Mouse (Mus musculus): ENCODE measurements around the gene Trim65. TPM values are rescaled to one million over a fixed set of nuclear protein-coding genes. Genes with fewer than 3 reads are reported as not detected.

Gene Trim65
- polyA plus RNA-seq, 1 experiment from 2014 or later = 3.9 TPM

DNA sequence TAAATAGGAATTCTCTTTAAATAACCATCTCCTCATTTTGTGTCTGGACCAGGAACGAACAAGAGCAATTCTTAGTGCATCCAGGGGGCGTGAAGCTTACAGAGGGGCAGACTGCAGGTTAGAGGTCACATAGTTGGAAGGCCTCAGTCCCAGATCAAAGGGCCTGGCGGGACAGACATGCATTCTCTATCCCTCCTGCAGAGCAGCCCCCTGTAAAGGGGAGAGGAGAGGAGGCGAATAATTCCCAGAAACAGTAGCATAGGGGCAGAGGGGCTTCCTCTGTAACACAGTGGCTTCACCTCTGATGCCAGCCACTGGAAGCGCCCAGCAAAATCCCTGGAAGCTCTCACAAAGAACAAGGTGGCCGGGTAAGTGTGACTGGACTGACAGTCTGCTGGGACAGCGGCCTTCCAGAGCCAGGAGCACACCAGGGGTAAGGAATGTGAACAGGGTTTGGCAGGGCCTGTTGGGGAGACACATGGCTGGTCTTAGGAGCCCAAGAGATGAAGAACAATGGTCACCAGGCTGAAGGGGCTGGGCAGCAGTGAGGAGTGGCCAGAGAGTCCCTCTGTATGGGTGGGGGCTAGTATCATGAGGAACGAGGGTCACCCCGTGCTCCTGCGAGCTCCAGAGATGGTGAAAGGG lies 52.1 kb downstream of the Trim65 start:
- no peak for TF ChIP-seq EP300 (IDR thresholded peaks at IDR 0.05)
- no peak for TF ChIP-seq CTCF (IDR thresholded peaks at IDR 0.05)
- Histone ChIP-seq H3K9ac (replicated peaks; ENCODE audit: low read depth) (no peak overlapping the region), H3K4me3 (ENCODE audit: low read depth, low read length) (no peak overlapping the region), H3K4me1 (ENCODE audit: insufficient read depth, low read depth, low read length) (peaks cover 4% of the 10 kb centered on the region; the same call in 1 of the 2 replicates), H3K9me3 (ENCODE audit: low read length) (no peaks in the 10 kb centered on the region), H3K36me3 (ENCODE audit: insufficient read depth, low read length) (peaks cover 30% of the 10 kb centered on the region; the same call in 1 of the 2 replicates), H3K4me2 (replicated peaks; ENCODE audit: low read depth, low read length) (no peak overlapping the region), H3K27ac (ENCODE audit: low read length) (peak overlapping the region; percentile 34; the same call in 1 of the 2 replicates), H3K27me3 (replicated peaks; ENCODE audit: insufficient read depth, low read length) (no peaks in the 10 kb centered on the region)
- 53% methylated on average over 10 of the region's 10 CpGs for WGBS
- DNase-seq (ENCODE audit: low spot score) = no peak
- ATAC-seq = no peak

DNA sequence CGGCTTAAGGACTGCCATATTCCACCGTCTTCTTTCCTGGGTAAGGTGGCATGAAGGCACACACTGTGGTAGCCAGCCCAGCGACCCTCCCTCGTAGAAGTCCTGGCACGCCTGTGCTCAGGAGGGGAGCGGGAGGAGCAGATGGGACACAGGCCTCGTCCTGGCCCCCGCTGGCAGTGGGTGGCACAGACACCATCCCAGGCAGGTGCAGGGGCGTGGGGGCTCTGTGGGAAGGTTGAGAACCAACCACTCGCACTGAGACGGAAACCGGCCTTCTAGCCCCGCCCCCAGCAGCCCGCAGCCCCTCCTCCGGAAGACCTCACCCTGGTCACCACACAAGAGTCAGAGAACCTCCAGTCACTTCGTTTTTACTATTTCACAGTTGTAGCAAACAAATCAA lies 52.7 kb downstream of the Trim65 start:
- Histone ChIP-seq H3K27ac (ENCODE audit: low read length) (peak overlapping the region; percentile 92), H3K4me2 (replicated peaks; ENCODE audit: low read depth, low read length) (peak overlapping the region; percentile 61), H3K36me3 (ENCODE audit: insufficient read depth, low read length) (peaks cover 24% of the 10 kb centered on the region; the same call in 1 of the 2 replicates), H3K4me1 (ENCODE audit: insufficient read depth, low read depth, low read length) (peaks cover 4% of the 10 kb centered on the region; the same call in 1 of the 2 replicates), H3K9me3 (ENCODE audit: low read length) (no peaks in the 10 kb centered on the region), H3K27me3 (replicated peaks; ENCODE audit: insufficient read depth, low read length) (no peaks in the 10 kb centered on the region), H3K9ac (replicated peaks; ENCODE audit: low read depth) (no peak overlapping the region; the same call in 1 of the 2 replicates), H3K4me3 (ENCODE audit: low read depth, low read length) (peak overlapping the region; percentile 31; the same call in 1 of the 2 replicates)
- peak; percentile 69 for ATAC-seq
- DNase-seq (ENCODE audit: low spot score) = peak; percentile 77
- 7% methylated on average over 16 of the region's 16 CpGs for WGBS
- TF ChIP-seq CTCF (IDR thresholded peaks at IDR 0.05) = no peak
- TF ChIP-seq EP300 (IDR thresholded peaks at IDR 0.05) = no peak

DNA sequence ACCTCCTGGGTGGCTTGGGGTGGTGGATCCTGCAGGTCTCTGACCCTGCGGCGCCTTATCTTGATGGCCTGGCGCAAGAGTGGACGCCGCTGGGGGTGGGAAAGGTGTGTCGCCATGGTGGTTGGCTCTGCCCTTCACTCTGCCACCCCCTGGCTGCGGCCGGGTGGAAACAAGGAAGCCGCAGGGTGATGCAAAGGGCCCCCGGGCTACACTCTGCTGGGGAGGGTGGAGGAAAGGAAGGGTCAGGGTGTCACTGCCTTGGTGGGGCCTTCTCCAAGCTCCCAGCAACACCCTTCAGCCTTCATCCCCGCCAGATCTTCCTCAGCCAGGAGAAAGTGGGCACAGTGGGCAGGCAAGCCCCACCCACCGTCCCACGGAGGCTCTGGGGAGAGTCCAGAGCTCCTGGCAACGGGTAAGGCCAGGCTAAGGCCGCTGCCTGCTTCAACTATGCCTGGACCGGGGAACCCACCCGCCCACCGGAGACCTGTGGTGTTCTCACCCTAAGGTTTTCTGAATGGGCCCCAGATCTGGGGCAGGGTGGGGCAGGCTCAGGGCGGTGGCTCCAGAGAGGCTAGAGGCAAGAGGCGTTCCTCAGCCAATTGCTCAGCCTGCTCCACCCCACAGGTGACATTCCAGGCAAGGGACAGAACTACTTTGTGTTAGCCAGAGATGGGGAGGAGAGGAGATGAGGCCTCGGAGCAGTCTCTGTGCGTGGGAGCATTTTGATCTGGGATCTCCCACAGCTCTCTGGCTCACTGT lies 53.3 kb downstream of the Trim65 start, which contains the start of gene Unc13d:
Gene Unc13d, minus strand, starts transcription at position 516 of the 759 bp plus-strand sequence.
- H3K4me1 ChIP-seq (ENCODE audit: insufficient read depth, low read depth, low read length) = peaks cover 4% of the 10 kb centered on the region; the same call in 1 of the 2 replicates
- peak within 1 kb of the TSS; percentile 92 for H3K27ac ChIP-seq (ENCODE audit: low read length)
- H3K9ac ChIP-seq (replicated peaks; ENCODE audit: low read depth) = peak within 1 kb of the TSS; percentile 50
- H3K27me3 ChIP-seq (replicated peaks; ENCODE audit: insufficient read depth, low read length) = no peaks in the 10 kb centered on the region
- peak within 1 kb of the TSS; percentile 61 for H3K4me2 ChIP-seq (replicated peaks; ENCODE audit: low read depth, low read length)
- peaks cover 20% of the 10 kb centered on the region; the same call in 1 of the 2 replicates for H3K36me3 ChIP-seq (ENCODE audit: insufficient read depth, low read length)
- H3K4me3 ChIP-seq (ENCODE audit: low read depth, low read length) = peak within 1 kb of the TSS; percentile 31
- H3K9me3 ChIP-seq (ENCODE audit: low read length) = no peaks in the 10 kb centered on the region
- 49% methylated on average over 22 of the region's 22 CpGs for WGBS
- TF ChIP-seq CTCF (IDR thresholded peaks at IDR 0.05) (peak; percentile 72), EP300 (IDR thresholded peaks at IDR 0.05) (peak; percentile 69)
- ATAC-seq = peak; percentile 88
- peak; percentile 84 for DNase-seq (ENCODE audit: low spot score)

DNA sequence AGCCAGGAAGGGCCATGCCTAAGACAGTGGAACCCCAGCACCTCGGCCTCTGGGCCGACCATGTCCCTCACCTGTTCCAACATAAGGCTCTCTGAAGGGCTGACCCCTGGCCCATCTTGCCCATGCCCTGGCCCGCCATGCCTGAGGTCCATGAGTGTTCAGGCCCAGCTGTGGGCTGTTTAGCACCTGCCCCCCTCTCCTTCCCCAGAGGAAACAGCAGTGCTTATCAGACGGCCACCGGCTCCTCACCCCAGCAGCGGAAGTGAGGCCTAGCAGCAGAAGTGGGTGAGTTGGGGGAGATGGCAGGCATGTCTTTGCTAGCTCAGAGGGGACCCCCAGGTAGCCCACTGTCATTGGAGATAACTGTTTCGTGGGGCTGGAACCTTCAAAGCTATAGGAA lies 54.1 kb downstream of the Trim65 start:
- peaks cover 4% of the 10 kb centered on the region; the same call in 1 of the 2 replicates for H3K4me1 ChIP-seq (ENCODE audit: insufficient read depth, low read depth, low read length)
- DNase-seq (ENCODE audit: low spot score) (no peak), ATAC-seq (no peak)
- H3K4me2 ChIP-seq (replicated peaks; ENCODE audit: low read depth, low read length) = peak overlapping the region; percentile 61
- H3K27ac ChIP-seq (ENCODE audit: low read length) = peak overlapping the region; percentile 92
- H3K9me3 ChIP-seq (ENCODE audit: low read length) = no peaks in the 10 kb centered on the region
- peak overlapping the region; percentile 31; the same call in 1 of the 2 replicates for H3K4me3 ChIP-seq (ENCODE audit: low read depth, low read length)
- peaks cover 13% of the 10 kb centered on the region; the same call in 1 of the 2 replicates for H3K36me3 ChIP-seq (ENCODE audit: insufficient read depth, low read length)
- no peak for TF ChIP-seq EP300 (IDR thresholded peaks at IDR 0.05)
- no peak for TF ChIP-seq CTCF (IDR thresholded peaks at IDR 0.05)
- 66% methylated on average over 7 of the region's 7 CpGs for WGBS
- H3K27me3 ChIP-seq (replicated peaks; ENCODE audit: insufficient read depth, low read length) = no peaks in the 10 kb centered on the region
- 0 out of 2 replicates have a peak overlapping the region, but pooled peaks have one; percentile 50 for H3K9ac ChIP-seq (replicated peaks; ENCODE audit: low read depth)

DNA sequence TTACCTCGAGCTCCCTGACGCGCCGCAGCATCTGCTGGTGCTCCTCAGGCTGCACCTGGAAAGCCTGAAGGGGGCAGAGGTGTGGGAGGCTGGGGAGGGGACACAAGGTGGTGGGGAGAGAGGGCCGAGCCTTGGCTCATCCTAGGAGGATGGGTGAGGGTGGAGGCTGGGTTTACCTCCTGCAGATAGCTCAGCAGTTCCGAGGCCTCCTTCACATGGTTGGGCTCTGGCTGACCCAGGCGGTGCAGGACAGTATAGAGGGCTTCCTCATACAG lies 54.7 kb downstream of the Trim65 start:
- Histone ChIP-seq H3K9ac (replicated peaks; ENCODE audit: low read depth) (no peak overlapping the region), H3K36me3 (ENCODE audit: insufficient read depth, low read length) (peaks cover 13% of the 10 kb centered on the region; the same call in 1 of the 2 replicates), H3K4me1 (ENCODE audit: insufficient read depth, low read depth, low read length) (peaks cover 4% of the 10 kb centered on the region; the same call in 1 of the 2 replicates), H3K27ac (ENCODE audit: low read length) (no peak overlapping the region), H3K9me3 (ENCODE audit: low read length) (no peaks in the 10 kb centered on the region), H3K4me2 (replicated peaks; ENCODE audit: low read depth, low read length) (peak overlapping the region; percentile 61), H3K4me3 (ENCODE audit: low read depth, low read length) (no peak overlapping the region), H3K27me3 (replicated peaks; ENCODE audit: insufficient read depth, low read length) (no peaks in the 10 kb centered on the region)
- no peak for ATAC-seq
- DNase-seq (ENCODE audit: low spot score) = no peak
- TF ChIP-seq EP300 (IDR thresholded peaks at IDR 0.05) (no peak), CTCF (IDR thresholded peaks at IDR 0.05) (0 out of 2 replicates have a peak, but pooled peaks have one; percentile 6)
- WGBS = 69% methylated on average over 7 of the region's 7 CpGs
